Mouse (Mus musculus) lung, postnatal 0 days (tissue): ENCODE results near the gene 4930563M21Rik. TPM values are rescaled to one million over a fixed set of nuclear protein-coding genes. Genes with fewer than 3 reads are reported as not detected.

ENCODE experiments used
- ATAC-seq: fragments of 200-750 bp; cut with Nextera tagmentation; 2 replicates; pipeline ENCODE4 v1.8.0; 2017; ENCODE audit warnings: moderate library complexity
- DNase-seq: peaks from one replicate; pipeline ENCODE4 v3.0.0-alpha.2; 2016; ENCODE audit warnings: low spot score
- H3K27ac ChIP-seq: fragments of 300-500 bp; sonication (generic); 2 replicates; pipeline ENCODE4 v1.5.1; 2014; ENCODE audit warnings: antibody characterized with exemption, mild to moderate bottlenecking, low read length, mixed read lengths
- H3K27me3 ChIP-seq: fragments of 300-500 bp; sonication (generic); replicated peaks from 2 replicates; pipeline ENCODE4 v1.6.1; 2014; ENCODE audit warnings: low read length, mixed read lengths; ENCODE audit not compliant: insufficient read depth
- H3K36me3 ChIP-seq: fragments of 300-500 bp; sonication (generic); 2 replicates; pipeline ENCODE4 v1.6.1; 2014; ENCODE audit warnings: low read length, mixed read lengths; ENCODE audit not compliant: insufficient read depth
- H3K4me1 ChIP-seq: fragments of 300-500 bp; sonication (generic); 2 replicates; pipeline ENCODE4 v1.6.1; 2014; ENCODE audit warnings: antibody characterized with exemption, low read depth, low read length, mixed read lengths; ENCODE audit not compliant: insufficient read depth
- H3K4me2 ChIP-seq: fragments of 300-500 bp; sonication (generic); replicated peaks from 2 replicates; pipeline ENCODE4 v1.6.1; 2014; ENCODE audit warnings: low read depth, mild to moderate bottlenecking, low read length, moderate library complexity, mixed read lengths
- H3K4me3 ChIP-seq: fragments of 300-500 bp; sonication (generic); 2 replicates; pipeline ENCODE4 v1.5.1; 2014; ENCODE audit warnings: low read depth, low read length
- H3K9ac ChIP-seq: fragments of 300-500 bp; sonication (generic); replicated peaks from 2 replicates; pipeline ENCODE4 v1.6.1; 2014; ENCODE audit warnings: low read depth, mild to moderate bottlenecking
- H3K9me3 ChIP-seq: fragments of 300-500 bp; sonication (generic); 2 replicates; pipeline ENCODE4 v1.6.1; 2016; ENCODE audit warnings: low read length, mixed read lengths
- CTCF ChIP-seq: IDR thresholded peaks from 2 replicates; pipeline ENCODE4 v1.5.1; 2016; ENCODE audit warnings: antibody characterized with exemption, mild to moderate bottlenecking
- EP300 ChIP-seq: IDR thresholded peaks from 2 replicates; pipeline ENCODE4 v1.6.1; 2016; ENCODE audit warnings: antibody characterized with exemption, mild to moderate bottlenecking, control low read depth
- WGBS: fragments of 180-500 bp; shearing (Covaris S2); extraction: QIAGEN DNeasy Blood & Tissue Kit; methylation state at CpG from one replicate; pipeline ENCODE4 v1.1.7; 2014; 5-methylcytosine and 5-hydroxymethylcytosine counted together
- polyA plus RNA-seq: library from polyadenylated mRNA; unstranded; fragments of >200 nt; fragmentation: Nextera tagmentation; extraction: Ambion mirVana; gene quantifications from 2 replicates; pipeline ENCODE4 v1.2.1, GENCODE M21; 2015

Gene 4930563M21Rik
- polyA plus RNA-seq, 1 experiment from 2014 or later: not detected

GRCm38 (mm10) chr9:55937664-55938617 lies 72.4 kb downstream of the 4930563M21Rik start, which contains the start of gene Scaper:
Scaper (minus strand) TSS chr9:55938119.
- under 1% methylated on average over 42 of the region's 60 CpGs for WGBS
- Histone ChIP-seq H3K27me3 (no peaks in the 10 kb centered on the region), H3K9ac (peak within 1 kb of the TSS; percentile 84), H3K9me3 (no peaks in the 10 kb centered on the region), H3K4me2 (peak within 1 kb of the TSS; percentile 80), H3K27ac (peak within 1 kb of the TSS; percentile 87), H3K4me1 (no peaks in the 10 kb centered on the region), H3K4me3 (peak within 1 kb of the TSS; percentile 70), H3K36me3 (no peaks in the 10 kb centered on the region)
- DNase-seq: peak; percentile 96
- ATAC-seq: peak; percentile 99
- TF ChIP-seq EP300 (no peak), CTCF (peak; percentile 63)

DNA sequence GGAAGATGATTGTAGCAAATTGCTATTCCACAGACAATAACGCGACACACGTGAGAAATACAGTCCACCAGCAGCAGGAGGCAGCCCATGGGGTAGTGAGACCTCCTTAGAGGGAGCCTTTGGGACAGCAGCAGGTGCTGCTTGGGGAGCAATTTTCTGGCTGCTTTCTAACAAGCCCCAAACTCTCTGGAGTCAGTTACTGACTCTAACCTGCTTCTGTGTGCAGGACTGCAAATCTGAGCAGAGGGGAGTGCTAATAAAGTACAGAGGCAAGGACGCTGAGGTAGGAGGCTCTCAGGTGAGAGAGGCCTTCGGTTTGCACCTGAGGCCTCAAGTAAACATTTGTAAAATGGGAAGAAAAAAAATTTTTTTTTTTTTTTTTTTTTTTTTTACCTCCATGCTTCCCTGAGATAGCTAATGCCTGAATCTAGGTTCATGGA lies 73.1 kb downstream of the 4930563M21Rik start:
- DNase-seq: peak; percentile 9
- Histone ChIP-seq H3K4me1 (no peaks in the 10 kb centered on the region), H3K36me3 (no peaks in the 10 kb centered on the region), H3K9me3 (no peaks in the 10 kb centered on the region), H3K4me2 (peak overlapping the region; percentile 80), H3K4me3 (peak overlapping the region; percentile 70), H3K27me3 (no peaks in the 10 kb centered on the region), H3K9ac (peak overlapping the region; percentile 84; the same call in 1 of the 2 replicates), H3K27ac (peak overlapping the region; percentile 87; the same call in 1 of the 2 replicates)
- TF ChIP-seq EP300: no peak
- peak; percentile 2; the same call in 1 of the 2 replicates for TF ChIP-seq CTCF
- no peak for ATAC-seq
- 38% methylated on average over 5 of the region's 5 CpGs for WGBS

GRCm38 (mm10) chr9:55932482-55932881 lies 77.9 kb downstream of the 4930563M21Rik start:
- Histone ChIP-seq H3K27me3 (no peaks in the 10 kb centered on the region), H3K4me3 (no peak overlapping the region), H3K27ac (no peak overlapping the region), H3K9me3 (no peaks in the 10 kb centered on the region), H3K9ac (no peak overlapping the region), H3K4me1 (no peaks in the 10 kb centered on the region), H3K36me3 (no peaks in the 10 kb centered on the region), H3K4me2 (no peak overlapping the region)
- ATAC-seq (no peak), DNase-seq (no peak)
- 50% methylated on average over 1 of the region's 1 CpGs for WGBS
- no peak for TF ChIP-seq EP300
- TF ChIP-seq CTCF: no peak

GRCm38 (mm10) chr9:55918579-55918978 lies 91.8 kb downstream of the 4930563M21Rik start:
- no peaks in the 10 kb centered on the region for H3K9me3 ChIP-seq
- H3K27ac ChIP-seq: no peak overlapping the region
- DNase-seq: peak; percentile 72
- WGBS: 54% methylated on average over 3 of the region's 3 CpGs
- H3K27me3 ChIP-seq: no peaks in the 10 kb centered on the region
- no peak overlapping the region for H3K4me3 ChIP-seq
- H3K4me2 ChIP-seq: no peak overlapping the region
- H3K36me3 ChIP-seq: no peaks in the 10 kb centered on the region
- H3K9ac ChIP-seq: no peak overlapping the region
- ATAC-seq: no peak
- H3K4me1 ChIP-seq: no peaks in the 10 kb centered on the region
- TF ChIP-seq EP300: no peak
- TF ChIP-seq CTCF: peak; percentile 59

GRCm38 (mm10) chr9:55916751-55917150 lies 93.6 kb downstream of the 4930563M21Rik start:
- H3K9ac ChIP-seq: no peak overlapping the region
- H3K36me3 ChIP-seq: no peaks in the 10 kb centered on the region
- ATAC-seq: no peak
- H3K4me1 ChIP-seq: no peaks in the 10 kb centered on the region
- H3K4me2 ChIP-seq: no peak overlapping the region
- no peak for DNase-seq
- H3K9me3 ChIP-seq: no peaks in the 10 kb centered on the region
- TF ChIP-seq EP300: no peak
- no peak for TF ChIP-seq CTCF
- no peaks in the 10 kb centered on the region for H3K27me3 ChIP-seq
- no peak overlapping the region for H3K27ac ChIP-seq
- H3K4me3 ChIP-seq: no peak overlapping the region

Other genes with a start within 250 kb of the 4930563M21Rik start
- gene Scaper, start 72.4 kb downstream of the 4930563M21Rik start, polyA plus RNA-seq: 7.1 and 9.8 TPM in 2 replicates
- 150 and 156 TPM in 2 replicates for gene Rcn2, start 31.3 kb upstream of the 4930563M21Rik start, polyA plus RNA-seq
- gene Pstpip1, start 79.4 kb upstream of the 4930563M21Rik start, polyA plus RNA-seq: 2.3 and 2.8 TPM in 2 replicates
- gene Tspan3, start 154.9 kb upstream of the 4930563M21Rik start, polyA plus RNA-seq: 177 and 190 TPM in 2 replicates